Mouse (Mus musculus) testis, adult 2 months (tissue): ENCODE results near the gene Hfe2.

Source experiments
- CTCF ChIP-seq: fragments of 200-500 bp; IDR thresholded peaks from 2 replicates; pipeline ENCODE4 v1.5.1; 2012; ENCODE audit warnings: low read depth, mild to moderate bottlenecking, inconsistent platforms, low read length, moderate library complexity; ENCODE audit not compliant: control insufficient read depth, insufficient read depth, insufficient replicate concordance
- POLR2A ChIP-seq: fragments of 200-500 bp; IDR thresholded peaks from 2 replicates; pipeline ENCODE4 v1.6.1; 2012; ENCODE audit warnings: low read depth, mild to moderate bottlenecking, inconsistent platforms, low read length, moderate library complexity; ENCODE audit not compliant: control insufficient read depth

DNA sequence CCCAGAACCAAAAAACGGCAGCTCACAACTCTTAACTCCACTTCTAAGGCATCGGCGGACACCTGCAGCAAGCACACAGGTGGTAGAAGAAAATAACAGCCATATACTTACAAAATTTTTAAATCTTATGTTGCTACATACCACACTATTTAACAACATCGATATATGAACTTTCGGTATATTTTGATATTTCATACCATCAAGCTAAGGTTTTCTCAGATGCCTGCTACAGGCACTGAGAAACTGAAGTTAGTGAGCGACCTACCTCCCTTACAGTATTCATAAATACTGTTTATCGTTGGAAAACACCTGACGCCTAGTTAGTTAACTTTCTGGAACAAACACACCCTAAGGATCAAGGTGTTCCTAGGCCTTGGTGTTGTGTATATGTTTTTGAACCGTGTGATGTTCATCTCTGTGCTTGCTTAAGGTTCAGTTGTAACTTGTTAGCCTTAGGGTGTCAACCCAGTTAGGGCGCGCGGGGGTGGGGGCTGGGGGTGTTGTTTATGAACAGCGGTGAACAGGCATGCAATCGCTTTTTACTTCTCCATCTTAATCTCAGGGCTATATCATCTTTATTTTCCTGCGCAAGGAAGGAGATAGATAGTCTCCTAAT is 31.1 kb downstream of the Hfe2 start:
- no peak for TF ChIP-seq CTCF
- TF ChIP-seq POLR2A, result no peak
